Mouse (Mus musculus) ES-Bruce4 (cell line): ENCODE results near the gene Prr5.

Source experiments
- CTCF ChIP-seq: IDR thresholded peaks from one replicate; pipeline ENCODE4 v1.8.1; 2011; ENCODE audit warnings: low read depth, low read length
- POLR2A ChIP-seq: IDR thresholded peaks from one replicate; pipeline ENCODE4 v1.8.1; 2011; ENCODE audit warnings: low read length; ENCODE audit not compliant: insufficient read depth

DNA sequence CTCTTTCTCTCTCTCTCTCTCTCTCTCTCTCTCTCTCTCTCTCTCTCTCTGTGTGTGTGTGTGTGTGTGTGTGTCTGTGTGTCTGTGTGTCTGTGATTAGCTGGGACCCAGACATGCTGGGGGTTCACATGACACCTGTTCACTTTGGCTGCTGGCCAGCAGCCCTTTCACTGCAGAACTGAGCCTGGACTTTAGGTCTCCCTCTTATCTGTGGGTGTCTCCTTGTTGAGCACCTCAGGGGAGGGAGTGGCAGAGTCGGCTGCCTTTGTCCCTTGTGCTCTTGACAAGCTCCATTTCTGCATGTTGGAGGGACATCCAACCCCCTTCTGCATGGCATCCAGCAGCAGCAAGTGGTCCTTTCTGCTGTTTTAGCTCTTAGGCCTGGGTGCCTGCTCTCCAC, 61.5 kb downstream of the Prr5 start:
- no peak for TF ChIP-seq POLR2A
- TF ChIP-seq CTCF, result no peak
